Mouse (Mus musculus) limb, embryonic 14.5 days (tissue): ENCODE measurements around the gene Klhdc3. TPM values are rescaled to one million over a fixed set of nuclear protein-coding genes. Genes with fewer than 3 reads are reported as not detected.

Source experiments
- ATAC-seq: fragments of 200-750 bp; cut with Nextera tagmentation; 2 replicates; pipeline ENCODE4 v1.8.0; 2017; ENCODE audit warnings: low read depth, moderate number of reproducible peaks, moderate TSS enrichment; ENCODE audit not compliant: low FRiP score
- DNase-seq: peaks from one replicate; pipeline ENCODE4 v3.0.0-alpha.2; 2015; ENCODE audit warnings: low spot score
- H3K27ac ChIP-seq: fragments of 300-500 bp; sonication (generic); replicated peaks from 2 replicates; pipeline ENCODE4 v1.5.1; 2014; ENCODE audit warnings: low read depth, mild to moderate bottlenecking, low read length, moderate library complexity, mixed read lengths
- H3K27me3 ChIP-seq: fragments of 300-500 bp; sonication (generic); 2 replicates; pipeline ENCODE4 v1.6.1; 2014; ENCODE audit warnings: low read length, mixed read lengths; ENCODE audit not compliant: control insufficient read depth, insufficient read depth
- H3K36me3 ChIP-seq: fragments of 300-500 bp; sonication (generic); 2 replicates; pipeline ENCODE4 v1.6.1; 2014; ENCODE audit warnings: mild to moderate bottlenecking, low read length, moderate library complexity, mixed read lengths; ENCODE audit not compliant: control insufficient read depth, insufficient read depth
- H3K4me1 ChIP-seq: fragments of 300-500 bp; sonication (generic); 2 replicates; pipeline ENCODE4 v1.6.1; 2014; ENCODE audit warnings: antibody characterized with exemption, low read length, mixed read lengths; ENCODE audit not compliant: control insufficient read depth, insufficient read depth
- H3K4me2 ChIP-seq: fragments of 300-500 bp; sonication (generic); replicated peaks from 2 replicates; pipeline ENCODE4 v1.6.1; 2014; ENCODE audit warnings: low read depth, mild to moderate bottlenecking, low read length, moderate library complexity; ENCODE audit not compliant: severe bottlenecking
- H3K4me3 ChIP-seq: fragments of 300-500 bp; sonication (generic); replicated peaks from 2 replicates; pipeline ENCODE4 v1.5.1; 2014; ENCODE audit warnings: low read length
- H3K9ac ChIP-seq: fragments of 300-500 bp; sonication (generic); 2 replicates; pipeline ENCODE4 v1.6.1; 2014; ENCODE audit warnings: mild to moderate bottlenecking, low read depth, low read length, moderate library complexity; ENCODE audit not compliant: severe bottlenecking
- H3K9me3 ChIP-seq: fragments of 300-500 bp; sonication (generic); 2 replicates; pipeline ENCODE4 v1.6.1; 2016; ENCODE audit warnings: low read length; ENCODE audit not compliant: control insufficient read depth
- POLR2A ChIP-seq: fragments of 200-500 bp; IDR thresholded peaks from 2 replicates; pipeline ENCODE4 v1.8.0; 2012; ENCODE audit warnings: inconsistent platforms, mild to moderate bottlenecking, moderate library complexity, borderline replicate concordance; ENCODE audit not compliant: insufficient read depth, insufficient read length; ENCODE audit errors: extremely low read depth
- WGBS: fragments of 180-500 bp; shearing (Covaris S2); extraction: QIAGEN DNeasy Blood & Tissue Kit; methylation state at CpG from one replicate; pipeline ENCODE4 v1.1.7; 2014; 5-methylcytosine and 5-hydroxymethylcytosine counted together
- polyA plus RNA-seq, 2 experiments: library from polyadenylated mRNA; depleted of rRNA in 1 of 2; stranded (reverse) in 1 of 2; unstranded in 1 of 2; fragments of >200 nt; fragmentation: Nextera tagmentation in 1 of 2; extraction: Ambion mirVana in 1 of 2; gene quantifications; 2 replicates each; pipeline versions ENCODE4 v1.2.1 to v1.2.3; 2012 to 2014

The Klhdc3 gene
- polyA plus RNA-seq, 2 experiments, result 122 to 137 TPM

DNA sequence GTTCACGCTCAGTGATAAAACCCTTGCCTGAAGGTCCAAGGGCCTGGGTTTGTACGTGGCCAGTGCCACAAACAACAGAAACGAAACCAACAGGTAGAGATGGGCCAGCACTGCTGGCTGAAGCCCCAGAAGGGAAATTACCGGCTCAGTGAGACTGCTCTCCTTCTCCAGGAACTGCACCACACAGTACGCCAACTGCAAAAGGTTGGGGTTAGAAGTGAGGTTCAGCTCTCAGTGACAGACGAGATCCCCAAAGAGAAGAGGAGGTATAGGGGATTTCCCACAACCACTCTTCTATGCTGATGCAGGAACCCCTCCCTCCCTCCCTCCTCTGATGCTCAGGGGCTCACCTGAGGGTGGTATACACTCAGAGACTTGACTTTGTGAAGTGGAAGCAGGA, 5.2 kb upstream of the Klhdc3 start:
- Histone ChIP-seq H3K36me3 (peaks cover 65% of the 10 kb centered on the region), H3K4me3 (no peak overlapping the region), H3K27ac (no peak overlapping the region), H3K4me1 (peaks cover 5% of the 10 kb centered on the region), H3K9me3 (no peaks in the 10 kb centered on the region), H3K9ac (no peak overlapping the region), H3K27me3 (no peaks in the 10 kb centered on the region), H3K4me2 (no peak overlapping the region)
- WGBS, result 91% methylated on average over 6 of the region's 6 CpGs
- TF ChIP-seq POLR2A, result no peak
- ATAC-seq, result no peak
- DNase-seq, result no peak

DNA sequence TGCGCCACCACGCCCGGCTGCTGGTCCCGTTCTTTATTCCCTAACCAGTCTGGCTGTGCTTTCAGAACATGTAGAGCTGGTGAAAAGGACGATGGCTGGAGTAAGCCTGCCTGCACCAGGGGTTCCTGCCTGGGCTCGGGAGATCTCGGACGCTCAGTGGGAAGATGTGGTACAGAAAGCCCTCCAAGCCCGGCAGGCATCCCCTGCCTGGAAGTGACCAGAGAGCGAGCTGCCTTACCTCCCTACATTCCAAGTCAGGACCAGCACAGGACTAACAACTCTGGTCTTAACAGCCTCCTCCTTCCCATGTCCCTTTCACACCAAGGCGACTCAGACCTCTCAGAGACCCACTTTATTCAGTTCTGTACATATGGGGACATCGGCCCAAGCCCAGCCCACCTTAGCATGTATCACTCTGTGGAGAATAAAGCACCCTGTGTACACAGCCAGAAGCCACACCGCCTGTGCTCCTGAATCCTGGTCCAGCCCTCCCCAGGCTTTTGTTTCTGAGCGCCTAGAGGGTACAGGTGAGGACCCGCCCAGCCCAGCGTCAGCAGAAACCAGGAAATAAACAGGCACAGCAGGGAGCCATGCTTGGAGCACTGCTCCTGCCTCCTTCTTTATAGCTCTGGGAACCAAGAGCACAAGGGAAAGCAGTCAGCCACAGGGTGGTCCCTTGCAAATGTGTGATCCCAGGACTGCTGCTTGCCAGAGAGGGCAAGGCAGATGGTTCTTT, 2.1 kb upstream of the Klhdc3 start:
- no peaks in the 10 kb centered on the region for H3K9me3 ChIP-seq
- no peak overlapping the region for H3K9ac ChIP-seq
- H3K27ac ChIP-seq, result no peak overlapping the region
- H3K4me3 ChIP-seq, result no peak overlapping the region
- ATAC-seq, result no peak
- 80% methylated on average over 16 of the region's 16 CpGs for WGBS
- TF ChIP-seq POLR2A, result no peak
- H3K36me3 ChIP-seq, result peaks cover 60% of the 10 kb centered on the region
- H3K4me1 ChIP-seq, result peaks cover 15% of the 10 kb centered on the region
- DNase-seq, result no peak
- H3K27me3 ChIP-seq, result no peaks in the 10 kb centered on the region
- H3K4me2 ChIP-seq, result no peak overlapping the region

DNA sequence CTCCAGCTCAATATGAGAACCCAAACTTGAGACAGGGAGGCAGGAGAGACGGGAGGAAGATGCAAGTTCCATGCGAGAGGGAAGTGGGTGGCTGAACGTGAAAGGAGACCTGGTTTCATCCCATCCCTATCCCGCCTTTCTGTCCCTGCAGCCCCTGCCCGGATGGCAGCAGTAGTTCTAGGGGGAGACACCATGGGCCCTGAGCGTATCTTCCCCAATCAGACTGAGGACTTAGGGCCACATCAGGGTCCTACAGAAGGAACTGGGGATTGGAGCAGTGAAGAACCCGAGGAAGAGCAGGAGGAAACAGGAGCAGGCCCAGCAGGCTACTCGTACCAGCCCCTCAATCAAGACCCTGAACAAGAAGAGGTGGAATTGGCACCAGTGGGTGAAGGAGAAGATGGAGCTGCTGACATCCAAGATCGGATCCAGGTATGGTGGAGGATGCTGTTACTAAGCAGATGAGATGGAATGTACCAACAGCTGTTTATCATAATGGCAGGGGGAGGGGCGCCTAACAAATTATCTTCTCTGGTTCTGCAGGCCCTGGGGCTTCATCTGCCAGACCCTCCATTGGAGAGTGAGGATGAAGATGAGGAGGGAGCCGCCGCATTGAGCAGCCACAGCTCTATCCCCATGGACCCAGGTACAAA, 878 bp upstream of the Klhdc3 start:
- WGBS, result 22% methylated on average over 12 of the region's 12 CpGs

DNA sequence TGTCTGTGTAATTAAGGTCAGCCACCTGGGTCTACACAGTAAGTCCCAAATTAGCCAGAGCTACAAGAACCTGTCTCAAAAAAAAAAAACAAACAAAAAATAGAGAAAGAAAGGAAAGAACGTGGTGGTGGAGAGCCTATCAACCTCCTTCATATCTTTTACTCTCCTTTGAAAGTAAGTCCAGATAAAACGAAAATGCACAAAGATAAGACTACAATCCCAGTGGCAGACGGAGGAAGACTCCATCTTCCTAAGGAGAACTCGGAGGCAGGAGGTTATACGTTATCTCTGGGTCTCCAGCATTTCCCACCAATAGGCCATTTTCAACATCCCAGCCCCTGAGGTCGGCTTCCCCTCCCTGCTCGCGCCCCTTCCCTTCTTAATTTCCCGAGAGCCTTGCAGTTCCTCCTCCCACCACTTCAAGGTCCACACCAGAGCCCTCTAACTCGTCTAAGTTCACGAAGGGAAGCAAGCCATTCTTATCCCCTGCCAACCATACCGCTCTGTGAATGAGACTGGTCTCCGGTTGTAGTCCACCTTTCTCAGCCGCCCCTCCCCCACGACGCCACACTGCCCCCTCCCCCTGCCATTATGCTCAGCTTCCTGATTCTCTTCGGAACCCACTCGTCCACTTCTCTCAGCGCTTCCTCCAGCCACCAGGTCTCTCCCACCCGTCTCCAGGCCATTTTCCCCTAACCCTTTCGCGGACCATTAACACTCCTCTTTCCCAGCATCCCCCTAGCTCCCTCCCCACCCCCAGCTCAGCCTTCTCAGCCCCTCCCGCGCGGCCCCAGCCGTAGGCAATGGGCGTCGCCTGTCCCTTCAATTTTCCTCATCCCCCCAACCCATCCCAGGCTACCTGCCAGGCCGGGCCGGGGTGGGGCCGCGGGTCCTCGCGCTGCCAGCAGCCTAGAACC, 613 bp downstream of the Klhdc3 start:
- peak overlapping the region; percentile 81 for H3K27ac ChIP-seq
- H3K27me3 ChIP-seq, result no peaks in the 10 kb centered on the region
- H3K4me3 ChIP-seq, result peak overlapping the region; percentile 87
- peaks cover 15% of the 10 kb centered on the region for H3K4me1 ChIP-seq
- no peak for TF ChIP-seq POLR2A
- DNase-seq (no peak), ATAC-seq (peak; percentile 34)
- H3K36me3 ChIP-seq, result peaks cover 57% of the 10 kb centered on the region
- under 1% methylated on average over 34 of the region's 34 CpGs for WGBS
- peak overlapping the region; percentile 63 for H3K4me2 ChIP-seq
- peak overlapping the region; percentile 73 for H3K9ac ChIP-seq
- no peaks in the 10 kb centered on the region for H3K9me3 ChIP-seq

More for the DNA sequence above, 878 bp upstream of the Klhdc3 start:
- no peaks in the 10 kb centered on the region for H3K9me3 ChIP-seq
- H3K4me2 ChIP-seq, result peak overlapping the region; percentile 86
- peaks cover 15% of the 10 kb centered on the region for H3K4me1 ChIP-seq
- no peak for TF ChIP-seq POLR2A
- peak overlapping the region; percentile 87 for H3K4me3 ChIP-seq
- peaks cover 60% of the 10 kb centered on the region for H3K36me3 ChIP-seq
- DNase-seq (no peak), ATAC-seq (no peak)
- no peaks in the 10 kb centered on the region for H3K27me3 ChIP-seq
- peak overlapping the region; percentile 53; the same call in 1 of the 2 replicates for H3K27ac ChIP-seq
- peak overlapping the region; percentile 73 for H3K9ac ChIP-seq

DNA sequence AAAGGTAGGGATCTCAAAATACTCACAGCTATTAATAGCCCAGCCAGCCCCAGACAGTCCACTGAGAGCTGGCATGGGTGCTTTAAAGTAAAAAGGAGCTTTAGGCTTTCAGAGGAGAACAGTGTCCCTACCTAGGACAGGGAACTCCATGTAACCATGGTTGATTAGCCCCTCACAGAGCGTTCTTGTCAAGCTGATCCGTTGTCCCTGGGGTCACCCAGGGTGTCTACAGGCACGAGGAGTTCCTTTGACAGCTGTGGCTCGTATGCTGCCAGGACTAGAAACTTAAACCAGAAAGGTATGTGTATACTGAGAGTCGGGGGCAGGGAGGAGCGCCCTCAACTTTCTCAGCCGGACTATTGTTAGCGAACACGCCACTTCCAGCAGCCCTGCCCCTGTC, 1.8 kb downstream of the Klhdc3 start:
- 0 out of 2 replicates have a peak overlapping the region, but pooled peaks have one; percentile 73 for H3K9ac ChIP-seq
- no peak for TF ChIP-seq POLR2A
- H3K9me3 ChIP-seq, result no peaks in the 10 kb centered on the region
- ATAC-seq (no peak), DNase-seq (no peak)
- H3K36me3 ChIP-seq, result peaks cover 51% of the 10 kb centered on the region
- peak overlapping the region; percentile 63 for H3K4me2 ChIP-seq
- peaks cover 21% of the 10 kb centered on the region for H3K4me1 ChIP-seq
- H3K4me3 ChIP-seq, result peak overlapping the region; percentile 87
- H3K27ac ChIP-seq, result no peak overlapping the region
- 58% methylated on average over 9 of the region's 9 CpGs for WGBS
- H3K27me3 ChIP-seq, result no peaks in the 10 kb centered on the region
